Mouse (Mus musculus) c-Kit-positive CD71-positive TER-119-negative erythroid progenitor cells, embryonic 14.5 days (primary cell): ENCODE measurements at regions not wholly inside any gene's neighbourhood (a gene's known extent, or its start where the extent isn't known, plus 50 kb on each side); places are given as distances from the start of the nearest gene placed in this dataset.
"Not testable (repeated sequence)": the region's sequence is repeated elsewhere in the genome, so short reads cannot be mapped to it uniquely, and the experiment has no call there.

ENCODE experiments used
- DNase-seq: peaks from one replicate; pipeline ENCODE4 v3.0.0-alpha.2; 2013; ENCODE audit warnings: low read depth

DNA sequence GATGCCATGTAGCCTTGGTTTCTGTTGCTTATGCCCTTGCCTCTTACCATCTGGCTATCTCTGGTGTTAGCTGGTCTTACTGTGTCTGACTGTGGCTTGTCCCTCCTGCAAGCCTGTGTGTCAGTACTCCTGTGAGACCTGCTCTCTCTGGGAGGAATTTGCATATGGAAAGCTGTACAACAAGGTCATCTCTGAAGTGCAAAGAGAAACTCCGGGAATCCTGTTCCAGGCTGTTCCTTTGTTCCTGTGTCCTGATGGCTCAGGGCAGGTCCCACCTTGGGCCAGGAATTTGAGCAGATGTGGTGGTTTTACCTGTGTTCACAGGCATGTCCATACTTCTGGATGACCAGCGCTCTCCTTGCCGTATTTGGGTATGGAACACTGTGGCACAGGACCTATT is 218.6 kb upstream of the Nsun6 start:
- DNase-seq: no peak

DNA sequence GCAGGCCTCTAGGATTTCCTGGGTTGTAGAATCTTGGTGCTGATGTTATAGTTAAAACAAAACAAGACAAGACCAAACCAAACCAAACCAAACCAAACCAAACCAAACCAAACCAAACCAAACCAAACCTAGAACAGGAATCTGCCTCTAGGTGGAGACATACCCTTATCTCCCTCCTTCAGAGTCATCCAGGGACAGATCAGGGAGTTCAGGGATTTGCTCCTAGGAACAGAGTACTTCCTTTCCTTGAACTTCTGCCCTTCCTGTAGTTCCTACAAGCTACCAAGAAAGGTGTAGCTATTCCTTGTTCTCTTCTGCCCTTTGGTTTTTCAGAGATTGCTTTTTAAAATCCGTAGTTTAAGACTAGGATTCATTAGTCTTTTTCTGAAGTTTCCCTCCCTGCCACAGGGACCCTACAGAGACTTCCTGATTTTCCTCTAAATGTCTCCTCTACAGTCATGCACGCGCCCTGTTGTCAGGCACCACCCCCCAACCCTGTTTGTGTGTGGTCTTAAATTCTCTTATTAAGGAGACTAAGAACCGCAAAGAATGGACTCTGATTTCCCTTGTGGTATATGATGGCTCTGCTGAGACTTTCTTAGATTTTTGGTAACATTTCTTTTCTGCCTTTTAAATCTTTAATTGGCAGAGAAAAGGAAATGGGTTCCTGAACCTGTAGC is 205.8 kb upstream of the Nsun6 start:
- no peak for DNase-seq

GRCm38 (mm10) chr2:15242276-15242675 is 187.4 kb upstream of the Nsun6 start:
- not testable (repeated sequence) for DNase-seq

DNA sequence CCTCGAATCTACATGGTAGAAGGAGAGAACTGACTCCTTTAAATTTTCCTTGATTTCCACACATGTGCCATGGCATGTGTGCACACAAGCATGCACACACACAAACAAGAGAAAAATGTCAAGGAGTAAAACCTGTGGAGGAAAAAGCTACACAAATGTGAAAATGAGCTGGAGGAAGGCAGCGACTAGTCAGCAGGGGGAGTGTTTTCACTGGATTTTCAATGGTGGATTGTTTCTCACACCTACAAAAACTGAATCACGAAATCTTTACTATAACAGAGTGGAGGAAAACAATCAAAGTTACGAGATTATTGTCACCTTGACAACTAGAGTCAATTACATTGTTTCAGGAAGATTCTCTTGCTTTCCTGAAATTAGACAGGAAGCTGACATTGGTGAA is 167.0 kb upstream of the Nsun6 start:
- no peak for DNase-seq

- no peak for DNase-seq
Measured at GRCm38 (mm10) chr2:15188091-15188490, 133.2 kb upstream of the Nsun6 start.

GRCm38 (mm10) chr2:15181000-15181399 is 126.1 kb upstream of the Nsun6 start:
- no peak for DNase-seq

DNA sequence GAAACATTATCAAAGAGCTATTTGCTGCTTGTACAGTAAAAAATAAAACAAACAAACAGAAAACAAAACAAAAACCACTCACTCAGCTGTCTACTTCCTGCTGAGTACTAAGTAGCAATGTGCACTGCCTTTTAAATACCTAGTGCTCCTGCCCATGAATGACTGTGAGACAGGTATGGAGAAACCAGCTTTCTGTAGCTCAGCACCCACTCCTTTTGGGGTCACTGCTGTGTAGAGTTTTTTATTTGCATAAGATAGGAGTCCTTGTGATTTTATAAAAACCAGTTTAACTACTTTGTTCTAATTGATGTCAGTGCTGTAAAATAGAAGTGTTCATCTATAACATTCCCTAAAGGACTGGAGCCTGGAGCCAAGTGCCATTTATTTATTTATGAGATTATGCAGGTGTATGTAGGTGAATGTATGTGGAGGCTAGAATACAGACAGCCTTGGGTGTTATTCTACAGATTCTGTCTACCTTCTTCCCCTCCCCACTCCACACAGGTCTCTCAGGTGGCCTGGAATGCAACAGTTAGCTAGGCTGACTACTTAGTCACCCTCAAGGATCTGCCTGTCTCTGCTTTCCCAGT is 111.7 kb upstream of the Nsun6 start:
- no peak for DNase-seq

DNA sequence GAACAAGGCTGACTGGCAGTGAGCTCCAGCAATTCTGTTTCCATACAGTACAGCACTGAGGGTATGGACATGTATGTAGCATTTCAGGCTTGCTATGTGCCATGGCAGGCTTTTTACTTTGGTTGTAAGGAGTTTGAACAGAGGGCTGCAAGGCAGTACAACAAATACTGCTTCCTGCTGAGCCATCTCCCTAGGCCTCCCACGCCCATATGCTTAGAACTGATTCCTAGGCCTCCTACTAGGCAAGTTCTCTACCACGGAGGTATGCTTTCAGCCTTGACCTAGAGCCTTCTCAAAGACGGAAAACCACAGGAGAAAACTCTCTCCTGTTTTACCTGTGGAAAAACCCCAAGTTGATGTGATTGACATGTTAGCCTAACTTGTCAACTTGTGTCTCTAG is 111.0 kb upstream of the Nsun6 start:
- no peak for DNase-seq

DNA sequence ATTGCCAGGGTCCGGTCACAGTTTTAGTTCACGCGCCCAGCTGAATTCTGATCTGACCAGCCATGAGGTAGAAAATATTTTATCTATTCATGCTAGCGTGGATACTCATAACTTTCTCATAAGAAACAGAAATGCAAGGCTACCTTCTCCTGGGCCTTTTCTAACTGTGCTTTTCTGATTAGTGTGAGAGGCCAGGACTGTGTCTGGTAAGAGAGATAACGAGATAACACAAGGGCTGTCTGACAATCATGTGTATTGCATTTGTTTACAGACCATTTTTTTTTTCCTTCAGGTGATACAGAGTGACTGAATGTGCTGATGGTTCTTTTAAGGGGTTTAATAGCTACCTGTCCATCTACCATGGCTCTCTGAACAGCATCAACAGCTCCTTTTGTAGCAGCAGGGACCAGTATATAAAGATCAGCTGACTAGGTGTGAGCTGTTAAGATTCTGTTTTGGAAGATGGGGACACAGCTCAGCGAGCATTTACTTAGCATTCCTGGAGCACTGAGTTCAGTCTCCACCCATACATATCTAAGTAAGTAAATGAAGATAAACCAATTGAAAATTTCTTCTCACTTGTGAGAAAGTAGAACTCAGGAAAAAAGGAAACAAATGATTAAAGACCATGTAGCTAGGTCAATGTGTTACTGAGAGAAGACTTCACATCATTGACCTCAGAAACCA is 109.0 kb upstream of the Nsun6 start:
- DNase-seq: peak; percentile 65

- DNase-seq: no peak
Measured at GRCm38 (mm10) chr2:15161831-15162230, 107.0 kb upstream of the Nsun6 start.

DNA sequence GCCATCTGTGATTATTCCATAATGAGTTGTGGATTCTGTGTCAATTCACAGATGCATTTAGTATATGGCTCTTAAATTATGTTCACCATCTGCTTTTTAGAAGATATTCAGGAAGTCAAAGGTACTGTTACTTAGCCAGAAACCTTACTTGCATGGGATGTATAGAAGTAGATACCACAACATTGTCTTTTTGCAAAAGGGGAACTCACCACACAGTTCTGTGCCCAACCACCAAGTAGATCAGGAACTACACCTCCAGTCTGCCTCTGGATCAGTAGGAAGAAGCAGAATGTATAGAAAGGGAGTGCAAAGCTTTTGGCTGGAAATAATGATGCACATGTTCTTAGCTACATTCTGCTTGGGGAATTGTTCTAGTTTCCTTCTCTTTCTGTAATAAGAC is 102.8 kb upstream of the Nsun6 start:
- no peak for DNase-seq

DNA sequence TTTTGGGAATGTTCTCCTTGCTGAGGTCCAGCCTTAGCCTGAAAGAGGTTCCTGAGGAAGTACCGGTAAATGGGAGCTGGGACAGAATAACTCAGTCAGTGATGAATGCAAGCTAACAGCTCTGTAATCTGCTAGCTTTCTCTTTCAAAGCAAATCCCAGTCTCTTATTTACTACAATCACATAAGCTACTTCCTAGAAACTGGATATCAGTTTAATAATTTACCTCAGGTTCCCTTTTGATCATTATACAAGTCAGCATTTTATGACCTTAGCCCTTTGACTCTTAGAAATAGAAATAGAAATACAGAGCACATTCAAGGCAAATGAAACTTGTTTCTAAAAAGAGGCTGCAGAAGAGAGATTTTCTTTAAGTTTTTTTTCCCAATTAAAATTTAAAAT is 96.0 kb upstream of the Nsun6 start:
- no peak for DNase-seq

- no peak for DNase-seq
Measured at GRCm38 (mm10) chr2:15148381-15148780, 93.5 kb upstream of the Nsun6 start.

GRCm38 (mm10) chr2:15146986-15147385 is 92.1 kb upstream of the Nsun6 start:
- DNase-seq: no peak

DNA sequence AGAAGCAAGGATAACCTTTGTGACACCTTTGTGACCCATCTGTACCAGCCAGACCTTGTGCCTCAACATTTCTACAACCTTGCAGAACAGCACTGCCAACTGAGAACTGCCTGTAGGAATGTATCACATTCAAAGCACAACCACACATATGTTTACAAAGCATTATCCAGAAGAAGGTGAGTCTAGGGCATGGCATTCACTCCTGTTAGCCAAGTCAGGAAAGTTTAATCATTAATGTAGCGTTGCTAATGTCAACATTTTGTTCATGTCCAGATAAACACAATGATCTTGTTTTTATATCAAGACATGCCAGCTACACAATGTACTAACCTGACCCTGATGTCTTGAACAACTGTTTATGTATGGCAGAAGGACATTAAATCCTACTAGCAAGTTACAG is 91.5 kb upstream of the Nsun6 start:
- no peak for DNase-seq

DNA sequence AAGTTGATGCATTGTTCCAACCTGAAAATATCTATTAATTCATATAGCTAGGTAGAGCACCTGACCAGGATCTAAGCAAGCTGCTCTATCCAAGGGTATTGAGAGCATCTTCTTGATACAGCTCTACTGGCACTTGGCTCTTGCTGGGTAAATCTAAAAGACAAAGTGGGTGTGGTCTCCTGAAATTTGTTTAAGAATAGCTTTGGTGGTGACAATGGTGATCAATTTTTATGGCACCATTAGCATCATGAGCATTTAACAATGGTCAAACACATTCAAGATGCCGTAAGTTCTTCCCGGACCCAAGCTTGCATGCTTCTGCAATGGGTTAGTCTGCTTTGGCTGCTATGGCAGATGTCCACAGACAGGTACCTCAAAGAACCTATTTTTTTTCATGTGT is 89.9 kb upstream of the Nsun6 start:
- DNase-seq: no peak

DNA sequence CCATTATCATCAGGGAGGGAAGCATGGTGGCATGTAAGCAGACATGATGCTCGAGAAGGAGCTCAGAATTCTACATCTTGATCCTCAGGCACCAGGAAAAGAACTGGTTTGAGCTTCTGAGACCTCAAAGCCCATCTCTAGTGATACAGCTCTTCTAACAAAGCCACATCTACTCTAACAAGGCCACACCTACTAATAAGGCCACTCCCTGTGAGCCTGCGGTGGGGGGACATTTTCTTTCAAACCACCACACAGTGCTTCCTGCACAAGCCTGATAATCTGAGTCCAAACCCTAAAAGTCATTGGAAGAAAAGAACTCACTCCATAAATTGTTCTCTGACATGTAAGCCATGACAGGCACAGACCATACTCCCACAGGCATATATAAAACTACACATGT is 85.0 kb upstream of the Nsun6 start:
- DNase-seq: no peak
